Mouse (Mus musculus): ENCODE data around the gene Trappc6a.
A peak's percentile ranks its signal among the peaks of the same experiment; 100 is the strongest.

DNA sequence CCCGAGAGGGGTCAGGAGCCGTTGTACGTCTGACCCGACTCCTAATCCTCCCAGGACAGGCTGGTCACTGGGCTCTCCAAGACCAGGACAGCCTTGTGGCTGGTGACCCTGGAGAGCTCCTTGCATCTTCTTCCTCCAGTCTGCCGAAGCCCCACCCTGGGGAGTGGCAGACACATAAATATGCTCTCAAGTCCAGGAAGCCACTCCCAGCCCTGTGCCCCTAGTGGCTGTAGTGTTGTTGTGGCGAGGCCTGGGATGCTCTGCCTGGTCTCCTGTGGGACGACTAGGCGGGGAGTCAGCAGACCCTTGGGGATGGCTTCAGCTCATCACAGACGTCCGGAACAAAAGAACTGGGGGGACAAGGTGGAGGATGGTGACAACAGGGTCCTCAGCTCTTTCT, 22.9 kb downstream of the Trappc6a start:
- TF ChIP-seq USF1 (IDR thresholded peaks at IDR 0.05; ENCODE audit: low read depth, low read length) (no peak), NELFE (IDR thresholded peaks at IDR 0.05; ENCODE audit: low read depth, low read length) (no peak), CTCF (conservative IDR thresholded peaks at IDR 0.05 in 1 of 2, IDR thresholded peaks at IDR 0.05 in 1 of 2; ENCODE audit: low read depth in 2 of 2, low read length in 2 of 2) (peak in 1 of 2 experiments; percentile 11; a peak in 1 of 4 replicates), GABPA (IDR thresholded peaks at IDR 0.05; ENCODE audit: insufficient replicate concordance, low read depth, low read length) (no peak), MAFK (IDR thresholded peaks at IDR 0.05; ENCODE audit: insufficient replicate concordance, low read length) (no peak), UBTF (IDR thresholded peaks at IDR 0.05; ENCODE audit: low read depth, low read length) (no peak), ZMIZ1 (IDR thresholded peaks at IDR 0.05; ENCODE audit: low read depth, low read length) (no peak), MAX (IDR thresholded peaks at IDR 0.05; ENCODE audit: low read length) (no peak), EP300 (IDR thresholded peaks at IDR 0.05; ENCODE audit: low read length) (no peak), KAT2A (IDR thresholded peaks at IDR 0.05; ENCODE audit: insufficient replicate concordance, low read length) (no peak), POLR2A (IDR thresholded peaks at IDR 0.05; ENCODE audit: low read depth, low read length) (no peak), MEF2A (IDR thresholded peaks at IDR 0.05; ENCODE audit: borderline replicate concordance, low read depth, low read length) (no peak), RCOR1 (conservative IDR thresholded peaks at IDR 0.05; ENCODE audit: low read depth, low read length) (no peak)
